Mouse (Mus musculus): ENCODE results near the gene Syne2. TPM values are rescaled to one million over a fixed set of nuclear protein-coding genes. Genes with fewer than 3 reads are reported as not detected.

Gene Syne2
- polyA plus RNA-seq, 1 experiment from 2014 or later, result 67.6 TPM

DNA sequence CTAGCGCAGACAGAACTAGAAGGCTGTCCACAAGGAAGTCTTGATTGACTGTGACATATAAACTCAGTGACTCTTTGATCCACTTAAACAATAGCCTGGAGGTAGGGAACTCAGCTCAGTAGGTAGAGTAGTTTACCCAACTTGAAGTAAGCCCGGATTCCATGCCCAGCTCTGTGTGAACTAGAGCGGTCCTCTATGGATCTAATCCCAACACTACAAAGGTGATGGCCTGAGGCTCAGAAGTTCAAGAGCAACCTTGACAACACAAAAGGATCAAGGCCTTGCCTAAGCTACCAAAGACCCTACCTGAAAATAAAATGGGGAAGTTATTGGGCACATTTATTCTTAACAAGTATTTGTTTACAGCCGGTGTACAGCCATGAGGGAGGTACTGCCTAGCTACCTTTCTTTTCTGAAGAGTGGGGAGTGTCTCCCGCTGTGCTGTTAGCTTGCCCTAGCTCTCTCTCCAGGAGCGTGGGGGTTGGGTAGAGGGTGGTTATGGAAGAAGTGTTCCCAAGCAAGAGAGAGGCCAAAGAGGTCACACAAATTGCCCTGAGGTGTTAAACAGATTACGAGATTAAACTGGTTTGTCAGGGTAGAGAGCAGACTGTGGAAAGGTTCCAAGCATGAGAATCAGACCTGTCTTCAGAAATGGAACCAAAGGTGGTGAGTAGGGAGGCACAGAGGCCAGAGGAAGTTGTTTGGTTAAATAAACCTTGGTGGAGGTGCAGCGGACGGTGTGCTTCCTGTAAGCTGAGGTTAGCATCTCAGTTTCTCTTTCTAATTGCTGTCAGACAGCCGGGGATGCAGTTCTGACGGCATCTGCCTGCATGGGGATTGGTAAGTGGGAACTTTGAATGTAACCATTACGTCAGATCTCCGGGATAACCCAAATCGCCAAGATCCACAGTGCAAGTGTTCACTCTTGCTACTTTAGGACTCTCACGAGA lies 268.3 kb downstream of the Syne2 start:
- no peaks in the 10 kb centered on the region for H3K9me3 ChIP-seq
- DNase-seq (ENCODE audit: low spot score), result no peak
- H3K4me1 ChIP-seq, result peaks cover 40% of the 10 kb centered on the region
- 61% methylated on average over 15 of the region's 15 CpGs for WGBS
- peaks cover 33% of the 10 kb centered on the region for H3K36me3 ChIP-seq
- no peaks in the 10 kb centered on the region for H3K27me3 ChIP-seq (ENCODE audit: insufficient read depth, poor library complexity, severe bottlenecking)
- no peak overlapping the region for H3K4me3 ChIP-seq
- H3K27ac ChIP-seq, result no peak overlapping the region

DNA sequence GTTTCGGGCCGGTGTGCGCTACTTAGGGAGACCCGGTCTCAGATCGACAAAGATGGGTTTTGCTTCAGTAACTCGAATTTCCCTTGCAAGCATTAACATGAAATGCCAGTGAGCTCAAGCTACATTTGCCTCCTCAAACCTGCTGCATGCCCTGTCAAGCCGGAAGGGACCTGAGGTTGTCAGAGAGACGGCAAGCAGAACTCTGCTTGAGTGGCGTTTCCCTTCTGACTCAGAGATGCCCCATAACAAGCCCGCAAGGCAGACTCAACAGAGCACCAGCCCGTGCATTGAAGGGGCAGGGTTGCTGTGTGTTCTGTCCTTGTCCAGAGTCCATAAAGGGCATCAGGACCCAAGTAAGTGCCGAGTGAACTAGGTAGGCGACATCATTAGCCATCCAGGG lies 269.1 kb downstream of the Syne2 start:
- H3K36me3 ChIP-seq, result peaks cover 36% of the 10 kb centered on the region
- peaks cover 32% of the 10 kb centered on the region for H3K4me1 ChIP-seq
- no peak overlapping the region for H3K27ac ChIP-seq
- H3K4me3 ChIP-seq, result no peak overlapping the region
- no peak for DNase-seq (ENCODE audit: low spot score)
- no peaks in the 10 kb centered on the region for H3K27me3 ChIP-seq (ENCODE audit: insufficient read depth, poor library complexity, severe bottlenecking)
- WGBS, result 62% methylated on average over 13 of the region's 13 CpGs
- no peaks in the 10 kb centered on the region for H3K9me3 ChIP-seq

DNA sequence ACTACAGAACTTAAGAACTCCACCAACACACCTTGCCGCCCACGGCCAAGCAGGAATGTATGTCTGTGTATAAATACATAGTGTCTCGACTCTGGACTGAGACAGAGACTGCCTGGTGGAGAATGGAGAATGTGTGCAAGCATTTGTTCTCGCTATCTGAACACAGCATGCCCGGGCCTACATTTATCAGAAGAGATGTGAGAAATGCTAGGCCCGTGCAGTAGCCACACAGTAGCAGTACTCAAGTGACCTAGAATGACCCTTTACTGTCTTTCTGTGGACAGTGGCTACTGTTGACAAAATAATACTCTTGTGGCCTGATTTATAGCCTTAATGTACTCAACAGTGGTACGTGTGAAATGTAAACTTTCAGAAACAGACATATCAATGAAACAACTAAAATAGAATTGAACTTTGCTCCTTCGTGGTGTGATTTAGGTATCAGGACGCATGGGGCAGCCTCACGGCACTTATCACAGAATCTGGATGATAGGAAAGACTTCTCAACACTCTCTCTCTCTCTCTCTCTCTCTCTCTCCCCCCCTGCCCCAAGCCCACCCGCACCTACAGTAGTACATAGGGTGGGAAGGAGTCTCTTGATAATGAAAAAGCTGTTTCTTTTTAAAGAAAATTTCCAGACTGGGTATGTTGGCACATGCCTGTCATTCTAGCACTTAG lies 275.0 kb downstream of the Syne2 start:
- Histone ChIP-seq H3K36me3 (peaks cover 62% of the 10 kb centered on the region), H3K4me1 (peaks cover 30% of the 10 kb centered on the region), H3K27me3 (ENCODE audit: insufficient read depth, poor library complexity, severe bottlenecking) (no peaks in the 10 kb centered on the region), H3K9me3 (no peaks in the 10 kb centered on the region), H3K27ac (0 out of 2 replicates have a peak overlapping the region, but pooled peaks have one; percentile 29), H3K4me3 (no peak overlapping the region)
- no peak for DNase-seq (ENCODE audit: low spot score)
- WGBS, result 42% methylated on average over 11 of the region's 11 CpGs

DNA sequence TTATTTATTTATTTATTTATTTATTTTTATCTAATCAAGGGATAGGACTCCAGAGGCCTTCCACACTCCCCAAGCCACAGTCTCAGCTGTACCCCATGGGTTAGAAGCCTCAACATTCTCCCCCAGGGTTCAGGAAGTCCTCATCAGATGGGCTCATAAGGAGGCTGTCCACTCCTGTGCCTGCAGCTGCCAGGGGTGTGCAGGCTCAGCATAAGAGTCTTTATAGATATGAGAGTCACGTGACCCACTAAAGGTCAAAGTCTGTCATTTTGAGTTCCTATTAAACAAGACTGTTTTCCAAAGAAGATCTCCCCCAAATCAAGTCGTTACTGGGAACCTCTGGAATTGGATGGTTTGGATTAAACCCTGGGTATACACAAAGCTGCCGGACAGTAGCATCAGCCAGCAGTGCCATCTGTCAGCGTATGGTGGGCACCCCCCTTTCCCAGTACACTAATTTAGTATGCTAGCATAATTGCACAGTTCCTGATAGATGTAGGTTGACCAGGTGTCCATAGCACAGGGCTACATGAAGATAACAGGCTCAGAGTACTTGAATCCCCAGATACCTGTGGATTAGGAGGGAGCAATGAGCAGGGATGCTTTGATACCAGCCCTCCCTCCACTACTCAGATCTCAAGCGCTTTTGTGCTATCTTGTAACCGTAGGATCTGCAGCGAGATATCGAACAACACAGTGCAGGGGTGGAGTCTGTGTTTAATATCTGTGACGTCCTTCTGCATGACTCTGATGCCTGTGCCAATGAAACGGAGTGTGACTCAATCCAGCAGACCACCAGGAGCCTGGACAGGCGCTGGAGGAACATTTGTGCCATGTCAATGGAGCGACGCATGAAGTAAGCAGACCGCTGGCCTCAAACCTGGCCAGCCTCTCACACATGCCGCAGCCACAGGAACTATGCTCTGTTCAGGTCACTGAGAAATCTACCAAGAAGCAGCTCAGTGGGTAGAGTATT lies 276.0 kb downstream of the Syne2 start:
- Histone ChIP-seq H3K36me3 (peaks cover 67% of the 10 kb centered on the region), H3K27ac (no peak overlapping the region)
- WGBS, result 84% methylated on average over 15 of the region's 15 CpGs

DNA sequence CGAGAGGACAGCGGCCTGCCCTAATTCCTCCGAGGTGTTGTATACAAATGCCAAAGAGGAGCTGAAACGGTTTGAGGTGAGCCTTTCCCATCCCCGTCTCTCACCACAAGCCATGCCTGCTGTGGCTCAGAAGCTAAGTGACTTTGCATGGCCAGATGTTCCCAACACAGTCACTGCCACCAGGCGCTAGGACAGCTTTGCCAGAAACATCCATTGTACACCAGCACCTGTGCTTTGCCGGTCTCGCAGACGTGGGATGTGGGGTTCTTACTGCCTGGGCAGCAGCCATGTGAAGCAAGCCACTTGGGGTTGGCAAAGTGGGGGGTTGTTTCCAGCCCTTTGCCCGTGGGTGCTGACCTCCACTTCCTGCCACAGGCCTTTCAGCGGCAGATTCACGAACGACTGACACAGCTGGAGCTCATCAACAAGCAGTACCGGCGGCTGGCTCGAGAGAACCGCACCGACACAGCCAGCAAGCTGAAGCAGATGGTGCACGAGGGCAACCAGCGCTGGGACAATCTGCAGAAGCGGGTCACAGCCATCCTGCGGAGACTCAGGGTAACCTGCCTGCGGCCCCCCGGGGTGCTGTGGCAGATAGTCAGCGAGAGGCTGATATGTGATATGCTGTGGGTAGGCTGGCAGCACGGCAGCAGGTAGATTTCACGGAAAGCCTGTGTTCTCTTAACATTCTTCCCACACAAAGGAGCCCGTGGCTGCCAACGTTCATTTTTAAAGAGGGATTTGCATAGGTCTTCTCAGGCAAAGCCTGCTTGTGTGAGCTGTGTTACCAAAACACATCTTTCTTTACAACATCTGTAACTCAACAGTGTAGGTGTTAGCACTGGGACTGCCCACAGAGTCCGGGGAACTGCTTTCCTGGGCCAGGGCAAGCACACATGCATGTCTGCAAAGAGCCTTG lies 277.4 kb downstream of the Syne2 start:
- Histone ChIP-seq H3K4me3 (no peak overlapping the region), H3K27ac (no peak overlapping the region), H3K9me3 (no peaks in the 10 kb centered on the region), H3K4me1 (peaks cover 30% of the 10 kb centered on the region), H3K27me3 (ENCODE audit: insufficient read depth, poor library complexity, severe bottlenecking) (no peaks in the 10 kb centered on the region), H3K36me3 (peaks cover 78% of the 10 kb centered on the region)
- WGBS, result 54% methylated on average over 30 of the region's 30 CpGs
- DNase-seq (ENCODE audit: low spot score), result no peak

More for the DNA sequence above, 276.0 kb downstream of the Syne2 start:
- Histone ChIP-seq H3K4me3 (no peak overlapping the region), H3K4me1 (peaks cover 30% of the 10 kb centered on the region), H3K27me3 (ENCODE audit: insufficient read depth, poor library complexity, severe bottlenecking) (no peaks in the 10 kb centered on the region), H3K9me3 (no peaks in the 10 kb centered on the region)
- DNase-seq (ENCODE audit: low spot score), result no peak

DNA sequence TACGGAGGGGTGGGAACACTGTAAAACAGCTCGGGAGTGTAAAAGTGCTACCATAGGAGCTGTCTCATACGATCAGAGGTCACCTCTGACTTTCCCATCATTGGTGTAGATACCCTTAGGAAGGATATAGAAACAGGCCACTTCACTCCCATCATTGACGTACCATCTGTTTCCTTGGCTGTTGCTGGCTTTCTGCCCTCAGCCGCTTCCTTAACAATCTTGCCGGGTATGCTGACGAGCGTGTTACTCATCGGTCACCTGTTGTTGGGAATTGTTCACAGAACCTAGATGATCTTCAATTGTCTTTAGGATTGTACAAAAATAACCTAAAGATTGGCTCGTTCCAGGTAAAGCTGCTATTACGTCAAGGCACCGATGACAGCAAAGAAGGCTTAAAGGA lies 284.7 kb downstream of the Syne2 start:
- peaks cover 94% of the 10 kb centered on the region for H3K36me3 ChIP-seq
- 90% methylated on average over 12 of the region's 12 CpGs for WGBS

DNA sequence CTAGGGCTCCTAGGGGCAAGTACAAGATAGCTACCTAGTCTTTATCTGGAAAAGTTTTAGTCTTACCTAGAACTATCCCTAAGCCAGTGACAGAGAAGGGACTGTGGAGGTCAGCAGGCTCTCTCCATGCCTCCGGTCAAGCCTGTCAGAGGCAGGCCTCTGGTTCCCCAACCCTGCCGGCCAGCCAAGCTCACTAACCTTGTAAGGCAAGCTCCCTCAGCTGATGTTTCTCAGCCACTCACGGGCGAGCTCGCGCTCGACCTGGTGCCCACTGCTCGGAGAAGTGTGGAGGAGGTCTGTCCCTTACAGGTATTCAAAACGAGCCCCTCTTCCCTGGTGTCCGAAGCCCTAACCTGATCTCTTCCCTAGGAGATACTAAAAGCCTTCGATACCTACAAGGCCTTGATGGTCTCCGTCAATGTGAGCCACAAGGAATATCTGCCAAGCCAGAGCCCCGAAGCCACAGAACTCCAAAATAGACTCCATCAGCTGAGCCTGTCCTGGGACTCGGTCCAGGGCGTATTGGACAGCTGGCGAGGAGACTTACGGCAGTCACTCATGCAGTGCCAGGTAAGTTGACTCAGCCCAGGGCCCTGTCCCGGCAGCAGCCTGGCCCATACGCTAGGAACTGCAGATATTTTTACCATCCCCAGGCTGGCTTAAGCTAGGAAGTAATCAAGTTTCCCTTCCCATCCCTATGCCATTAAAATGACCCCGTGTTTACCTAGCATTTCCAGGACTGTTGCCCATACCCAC lies 286.8 kb downstream of the Syne2 start:
- WGBS, result 90% methylated on average over 20 of the region's 20 CpGs
- no peaks in the 10 kb centered on the region for H3K27me3 ChIP-seq (ENCODE audit: insufficient read depth, poor library complexity, severe bottlenecking)
- no peaks in the 10 kb centered on the region for H3K4me1 ChIP-seq
- no peak overlapping the region for H3K27ac ChIP-seq
- no peak for DNase-seq (ENCODE audit: low spot score)
- no peak overlapping the region for H3K4me3 ChIP-seq
- no peaks in the 10 kb centered on the region for H3K9me3 ChIP-seq
- H3K36me3 ChIP-seq, result peaks cover 94% of the 10 kb centered on the region

More for the DNA sequence above, 284.7 kb downstream of the Syne2 start:
- H3K4me3 ChIP-seq, result no peak overlapping the region
- H3K4me1 ChIP-seq, result no peaks in the 10 kb centered on the region
- H3K27ac ChIP-seq, result no peak overlapping the region
- H3K9me3 ChIP-seq, result no peaks in the 10 kb centered on the region
- no peaks in the 10 kb centered on the region for H3K27me3 ChIP-seq (ENCODE audit: insufficient read depth, poor library complexity, severe bottlenecking)
- no peak for DNase-seq (ENCODE audit: low spot score)

DNA sequence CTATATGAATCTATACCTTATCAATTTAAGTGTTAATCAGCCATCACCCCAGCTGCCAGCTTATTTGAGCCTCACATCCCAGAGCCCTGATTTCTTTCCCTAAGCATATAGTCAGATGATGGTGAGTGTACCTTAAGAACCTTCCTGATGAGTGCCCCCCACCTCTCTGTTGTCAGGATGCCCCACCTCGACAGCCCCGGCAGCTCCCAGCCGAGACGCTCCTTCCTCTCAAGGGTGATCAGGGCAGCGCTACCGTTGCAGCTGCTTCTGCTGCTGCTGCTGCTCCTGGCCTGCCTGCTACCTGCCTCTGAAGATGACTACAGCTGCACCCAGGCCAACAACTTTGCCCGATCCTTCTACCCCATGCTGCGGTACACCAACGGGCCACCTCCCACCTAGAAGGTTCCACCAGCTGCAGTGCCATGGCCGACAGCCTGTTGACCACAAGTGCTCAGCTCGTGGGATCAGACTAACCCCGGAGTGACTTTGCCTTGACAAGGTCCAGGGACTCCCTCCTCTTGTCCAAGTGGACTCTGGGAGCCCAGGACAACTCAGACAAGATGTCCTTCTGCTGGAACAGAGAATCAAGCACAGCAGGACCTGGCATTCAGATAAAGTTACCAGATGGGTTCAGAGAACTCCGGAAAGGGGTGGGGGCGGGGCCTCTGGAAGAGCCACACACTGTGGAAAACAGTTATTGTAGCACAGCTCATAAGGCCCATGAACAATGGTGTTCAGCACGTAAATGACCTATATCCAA lies 291.9 kb downstream of the Syne2 start:
- no peak for DNase-seq (ENCODE audit: low spot score)
- H3K36me3 ChIP-seq, result peaks cover 66% of the 10 kb centered on the region
- H3K27me3 ChIP-seq (ENCODE audit: insufficient read depth, poor library complexity, severe bottlenecking), result no peaks in the 10 kb centered on the region
- H3K9me3 ChIP-seq, result no peaks in the 10 kb centered on the region
- no peak overlapping the region for H3K4me3 ChIP-seq
- no peaks in the 10 kb centered on the region for H3K4me1 ChIP-seq
- no peak overlapping the region for H3K27ac ChIP-seq
- 86% methylated on average over 15 of the region's 15 CpGs for WGBS

DNA sequence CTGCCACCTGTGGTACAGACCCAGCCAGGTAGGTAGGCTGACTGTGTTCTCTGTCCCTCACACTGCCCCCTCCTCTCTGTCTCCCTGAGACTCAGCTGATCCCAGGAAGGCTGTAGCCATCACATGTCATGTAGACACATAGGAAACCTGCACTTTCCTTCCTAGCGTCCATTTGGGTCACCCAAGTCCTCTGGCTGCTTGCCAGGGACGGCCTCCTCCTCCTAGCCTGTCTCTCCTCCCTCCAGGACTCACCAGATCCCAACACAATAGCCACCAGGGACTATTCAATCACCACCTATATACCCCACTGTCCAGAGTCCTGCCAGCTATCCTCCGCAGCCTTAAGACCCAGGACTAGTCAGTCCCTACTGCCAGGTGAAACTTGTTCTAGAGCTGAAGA lies 293.1 kb downstream of the Syne2 start:
- Histone ChIP-seq H3K4me3 (no peak overlapping the region), H3K36me3 (peaks cover 54% of the 10 kb centered on the region), H3K9me3 (no peaks in the 10 kb centered on the region), H3K4me1 (peaks cover 4% of the 10 kb centered on the region; the same call in 1 of the 2 replicates), H3K27me3 (ENCODE audit: insufficient read depth, poor library complexity, severe bottlenecking) (no peaks in the 10 kb centered on the region), H3K27ac (no peak overlapping the region)
- WGBS, result 85% methylated on average over 3 of the region's 3 CpGs
- no peak for DNase-seq (ENCODE audit: low spot score)

DNA sequence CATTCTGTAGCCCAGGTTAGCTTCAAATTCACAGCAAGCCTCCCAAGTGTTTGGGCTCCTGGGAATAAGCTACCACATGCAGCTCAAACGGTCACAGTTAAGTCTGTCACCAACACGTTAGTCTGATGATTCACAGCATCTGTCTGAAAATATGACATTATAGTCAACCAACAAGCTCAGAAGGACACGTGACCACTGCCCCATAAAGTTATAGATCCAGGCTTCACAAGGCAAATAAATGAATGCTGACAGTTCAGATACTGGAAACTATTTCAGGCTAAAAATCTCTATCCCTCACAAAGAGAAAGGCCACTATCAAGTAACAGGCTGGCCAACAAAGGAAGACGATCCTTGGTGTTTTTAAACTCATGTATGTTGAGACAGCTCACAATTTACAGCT lies 298.6 kb downstream of the Syne2 start:
- H3K27ac ChIP-seq, result peak overlapping the region; percentile 65

More for the DNA sequence above, 298.6 kb downstream of the Syne2 start:
- Histone ChIP-seq H3K4me1 (peaks cover 21% of the 10 kb centered on the region), H3K4me3 (no peak overlapping the region), H3K36me3 (peaks cover 8% of the 10 kb centered on the region), H3K27me3 (ENCODE audit: insufficient read depth, poor library complexity, severe bottlenecking) (no peaks in the 10 kb centered on the region), H3K9me3 (no peaks in the 10 kb centered on the region)
- no peak for DNase-seq (ENCODE audit: low spot score)
- 78% methylated on average over 4 of the region's 4 CpGs for WGBS
